Mouse (Mus musculus) small intestine, adult 2 months (tissue): Measurements from ENCODE around the gene Gm20388.

Experiments
- CTCF ChIP-seq: fragments of 200-500 bp; IDR thresholded peaks from 2 replicates; pipeline ENCODE4 v1.5.1; 2012; ENCODE audit warnings: low read depth, mild to moderate bottlenecking, control low read depth, inconsistent platforms, low read length, moderate library complexity, mixed read lengths; ENCODE audit not compliant: insufficient replicate concordance, insufficient read length; ENCODE audit errors: extremely low read depth
- POLR2A ChIP-seq: fragments of 200-500 bp; IDR thresholded peaks from 2 replicates; pipeline ENCODE4 v1.6.1; 2012; ENCODE audit warnings: low read depth, mild to moderate bottlenecking, control low read depth, inconsistent platforms, low read length, moderate library complexity

DNA sequence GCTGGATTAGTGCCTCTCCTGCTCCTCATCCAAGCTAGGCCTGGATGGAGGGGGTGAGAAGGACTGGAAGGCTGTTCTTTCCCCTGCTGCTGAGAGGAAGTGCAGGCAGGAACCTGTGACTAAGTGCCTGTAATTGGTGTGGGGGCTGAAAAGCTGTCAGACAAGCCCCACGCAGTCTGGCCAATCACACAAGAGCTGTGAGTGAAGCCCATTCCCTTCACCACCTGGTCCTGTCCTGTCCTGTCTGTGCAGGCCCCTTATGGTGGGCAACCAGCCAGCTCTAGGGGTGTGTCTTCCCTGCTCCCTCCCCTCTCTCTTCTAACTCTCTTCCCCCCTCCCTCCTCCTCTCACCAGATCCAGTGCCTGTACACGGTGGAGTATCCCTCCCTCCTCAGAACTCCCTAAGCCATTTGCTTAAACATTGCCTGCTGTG is 3227.0 kb downstream of the Gm20388 start:
- TF ChIP-seq CTCF = no peak
- TF ChIP-seq POLR2A = no peak
